Mouse (Mus musculus) 416B (cell line): ENCODE data around the gene Ip6k3.
A peak's percentile ranks its signal among the peaks of the same experiment; 100 is the strongest.

ENCODE experiments used
- DNase-seq: peaks from one replicate; pipeline ENCODE4 v3.0.0; 2011; ENCODE audit warnings: low read depth

The Ip6k3 gene

GRCm38 (mm10) chr17:27167545-27167944, at the start of gene Ip6k3:
Gene Ip6k3 (minus strand): TSS chr17:27167795.
- DNase-seq: no peak

- DNase-seq: peak; percentile 17
Measured at GRCm38 (mm10) chr17:27212768-27213525, 45.4 kb upstream of the Ip6k3 start.

GRCm38 (mm10) chr17:27212006-27212405, 44.4 kb upstream of the Ip6k3 start:
- no peak for DNase-seq

- peak; percentile 71 for DNase-seq
Measured at GRCm38 (mm10) chr17:27207113-27207707, 39.6 kb upstream of the Ip6k3 start.

- DNase-seq: peak; percentile 89
Measured at GRCm38 (mm10) chr17:27204075-27204909, 36.7 kb upstream of the Ip6k3 start, which contains the start of gene Lemd2. Gene Lemd2 (minus strand): TSS chr17:27204469.

GRCm38 (mm10) chr17:27203358-27204074, 35.9 kb upstream of the Ip6k3 start:
- DNase-seq: no peak

GRCm38 (mm10) chr17:27202919-27203357, 35.3 kb upstream of the Ip6k3 start:
- DNase-seq: peak; percentile 80

- DNase-seq: peak; percentile 57
Measured at GRCm38 (mm10) chr17:27201981-27202380, 34.4 kb upstream of the Ip6k3 start.

GRCm38 (mm10) chr17:27200801-27201200, 33.2 kb upstream of the Ip6k3 start:
- no peak for DNase-seq

GRCm38 (mm10) chr17:27199864-27200263, 32.3 kb upstream of the Ip6k3 start:
- DNase-seq: no peak

GRCm38 (mm10) chr17:27199205-27199604, 31.6 kb upstream of the Ip6k3 start:
- DNase-seq: no peak

- no peak for DNase-seq
Measured at GRCm38 (mm10) chr17:27196206-27196605, 28.6 kb upstream of the Ip6k3 start.

- no peak for DNase-seq
Measured at GRCm38 (mm10) chr17:27194258-27195185, 26.9 kb upstream of the Ip6k3 start.

GRCm38 (mm10) chr17:27191804-27192203, 24.2 kb upstream of the Ip6k3 start:
- DNase-seq: no peak

- no peak for DNase-seq
Measured at GRCm38 (mm10) chr17:27191189-27191588, 23.6 kb upstream of the Ip6k3 start.

- peak; percentile 45 for DNase-seq
Measured at GRCm38 (mm10) chr17:27189640-27190216, 22.1 kb upstream of the Ip6k3 start.

GRCm38 (mm10) chr17:27188883-27189282, 21.3 kb upstream of the Ip6k3 start:
- no peak for DNase-seq

- no peak for DNase-seq
Measured at GRCm38 (mm10) chr17:27187059-27187458, 19.5 kb upstream of the Ip6k3 start.

- no peak for DNase-seq
Measured at GRCm38 (mm10) chr17:27186068-27186467, 18.5 kb upstream of the Ip6k3 start.

GRCm38 (mm10) chr17:27183667-27184292, 16.2 kb upstream of the Ip6k3 start:
- DNase-seq: no peak
